Mouse (Mus musculus) cortical plate, adult 2 months (tissue): ENCODE measurements around the gene Sgms1.

Experiments used
- CTCF ChIP-seq: fragments of 200-500 bp; IDR thresholded peaks from 2 replicates; pipeline ENCODE4 v1.5.1; 2011; ENCODE audit warnings: mild to moderate bottlenecking, control low read depth, low read length; ENCODE audit not compliant: insufficient read depth; ENCODE audit errors: extremely low read depth
- POLR2A ChIP-seq: fragments of 200-500 bp; IDR thresholded peaks from 2 replicates; pipeline ENCODE4 v1.6.1; 2011; ENCODE audit warnings: mild to moderate bottlenecking, low read length, control low read depth; ENCODE audit not compliant: insufficient read depth; ENCODE audit errors: extremely low read depth

- TF ChIP-seq POLR2A (no peak), CTCF (no peak)
These were observed 64.3 kb downstream of the Sgms1 start for GRCm38 (mm10) chr19:32325100-32325768.
